Mouse (Mus musculus) erythroblast, embryonic 14.5 days (primary cell): Measurements from ENCODE around the gene Ankrd37. TPM values are rescaled to one million over a fixed set of nuclear protein-coding genes. Genes with fewer than 3 reads are reported as not detected.

ENCODE experiments used
- H3K27me3 ChIP-seq: 2 replicates; pipeline ENCODE4 v1.6.1; 2012; ENCODE audit warnings: inconsistent platforms; ENCODE audit not compliant: control insufficient read depth
- H3K36me3 ChIP-seq: 2 replicates; pipeline ENCODE4 v1.6.1; 2012; ENCODE audit warnings: mild to moderate bottlenecking, inconsistent platforms; ENCODE audit not compliant: control insufficient read depth
- H3K4me1 ChIP-seq: 2 replicates; pipeline ENCODE4 v1.6.1; 2012; ENCODE audit warnings: inconsistent platforms; ENCODE audit not compliant: control insufficient read depth
- H3K4me3 ChIP-seq: replicated peaks from 2 replicates; pipeline ENCODE3; 2012; ENCODE audit warnings: moderate library complexity, mild to moderate bottlenecking, inconsistent platforms
- H3K9me3 ChIP-seq: 2 replicates; pipeline ENCODE4 v1.6.1; 2012; ENCODE audit warnings: low read length, inconsistent platforms, mixed read lengths; ENCODE audit not compliant: control insufficient read depth
- GATA1 ChIP-seq: IDR thresholded peaks from 2 replicates; pipeline ENCODE4 v1.6.1; 2012; ENCODE audit warnings: low read length, inconsistent platforms, mixed read lengths
- TAL1 ChIP-seq: IDR thresholded peaks from 3 replicates; pipeline ENCODE4 v1.6.1; 2012; ENCODE audit warnings: low read length, inconsistent platforms, mixed read lengths
- polyA plus RNA-seq: library from polyadenylated mRNA; stranded (reverse); fragments of >175 nt; gene quantifications from 2 replicates; pipeline ENCODE4 v1.2.3, GENCODE M21; 2012

Gene Ankrd37
- polyA plus RNA-seq, 1 experiment, result 0.45 TPM

DNA sequence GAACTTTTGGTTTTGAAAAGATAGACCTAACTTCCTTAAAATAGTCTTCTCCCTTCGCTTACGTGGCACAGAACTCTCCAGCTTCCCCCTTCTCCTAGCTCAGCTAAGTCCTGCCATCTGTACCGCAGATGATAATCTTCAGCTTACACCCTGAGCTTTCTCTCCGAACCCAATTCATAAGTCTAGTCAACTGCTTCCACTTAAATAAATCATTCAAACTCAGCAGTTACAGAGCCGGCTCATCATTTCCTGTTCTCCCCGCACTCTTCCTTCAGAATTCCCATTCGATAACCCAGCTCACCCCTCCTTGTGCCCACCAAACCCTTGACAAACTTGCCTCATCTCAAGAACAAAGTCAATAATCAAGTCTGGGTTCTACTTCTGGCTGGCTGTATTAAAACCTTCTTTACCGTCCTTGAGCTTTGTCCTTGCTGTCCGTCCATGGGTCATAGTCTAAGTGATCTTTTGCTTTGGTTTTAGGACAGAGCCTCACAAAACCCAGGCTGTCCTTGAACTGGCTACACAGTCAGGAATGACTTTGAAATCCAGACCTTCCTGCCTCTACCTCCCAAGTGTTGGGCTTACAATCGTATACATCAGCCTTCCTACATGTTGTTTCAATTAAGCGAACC lies 29.6 kb downstream of the Ankrd37 start:
- Histone ChIP-seq H3K27me3 (no peaks in the 10 kb centered on the region), H3K4me1 (peaks cover 25% of the 10 kb centered on the region), H3K4me3 (peak overlapping the region; percentile 68), H3K9me3 (peaks cover 8% of the 10 kb centered on the region), H3K36me3 (peaks cover 27% of the 10 kb centered on the region)
- TF ChIP-seq TAL1, result no peak
- TF ChIP-seq GATA1, result no peak

DNA sequence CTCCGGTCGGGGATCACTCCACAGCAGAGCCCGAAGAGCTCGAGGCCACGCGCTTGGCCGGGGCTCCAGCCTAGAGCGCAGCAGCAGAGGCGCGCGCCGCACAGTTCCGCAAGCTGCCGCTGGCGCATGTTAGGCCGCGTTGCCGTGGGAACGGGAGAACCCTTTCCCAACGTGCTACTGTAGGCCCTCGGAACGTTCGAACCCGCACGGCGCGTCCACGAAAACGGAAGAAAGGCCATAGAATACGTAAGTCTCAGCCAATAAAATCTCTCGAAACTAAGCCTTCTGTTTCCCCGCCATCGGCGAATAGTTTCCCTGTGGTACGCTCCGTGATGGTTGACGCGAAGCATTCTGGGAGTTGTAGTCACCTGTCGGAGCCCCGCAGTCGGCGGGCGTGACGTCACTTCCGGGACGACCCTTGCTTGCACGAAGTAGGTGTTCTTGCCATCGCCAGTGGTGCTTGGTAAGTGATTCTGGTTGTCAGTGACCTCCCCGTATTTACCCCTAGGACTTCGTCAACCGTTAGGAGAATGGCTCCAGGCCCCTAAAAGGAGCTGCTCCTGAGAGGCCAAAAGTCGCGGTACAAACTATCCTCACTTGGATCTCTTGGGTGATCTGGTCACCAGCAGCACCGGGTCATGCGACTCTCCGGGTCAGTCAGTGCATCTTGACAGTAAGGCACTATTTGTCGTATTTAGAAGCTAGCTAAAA lies 30.2 kb downstream of the Ankrd37 start, which contains the start of the genes 1700029J07Rik and Ufsp2:
TSS of gene 1700029J07Rik (minus strand) at position 127 of the 711 bp plus-strand sequence.
TSS of gene Ufsp2 (plus strand) at position 403 of the 711 bp plus-strand sequence.
- H3K4me3 ChIP-seq, result peak within 1 kb of the TSS; percentile 68
- H3K9me3 ChIP-seq, result peaks cover 11% of the 10 kb centered on the region
- peaks cover 22% of the 10 kb centered on the region for H3K36me3 ChIP-seq
- H3K4me1 ChIP-seq, result peaks cover 25% of the 10 kb centered on the region
- no peak for TF ChIP-seq GATA1
- no peak for TF ChIP-seq TAL1
- no peaks in the 10 kb centered on the region for H3K27me3 ChIP-seq

DNA sequence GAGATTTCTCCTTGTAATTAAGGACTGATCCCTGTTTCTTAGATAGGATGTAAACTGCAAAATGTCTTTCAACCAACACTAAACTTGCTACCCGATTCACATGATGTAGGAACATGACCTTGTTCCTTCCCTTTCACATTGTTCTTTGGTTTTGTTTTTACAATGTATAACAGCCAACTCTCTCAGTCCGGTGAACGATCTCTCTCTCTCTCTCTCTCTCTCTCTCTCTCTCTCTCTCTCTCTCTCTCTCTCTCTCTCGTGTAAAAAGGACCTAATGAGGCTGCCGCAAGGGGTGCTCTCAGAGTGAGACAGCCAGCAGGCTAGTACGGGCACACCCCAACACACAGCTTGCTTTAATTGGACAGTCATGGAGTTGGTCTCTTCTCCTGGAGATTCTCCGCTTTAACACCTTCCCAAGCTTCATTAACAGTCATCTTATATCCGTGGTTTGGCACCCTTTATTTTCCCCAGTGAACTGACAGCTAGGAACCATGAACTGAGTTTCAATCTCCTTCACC lies 31.5 kb downstream of the Ankrd37 start:
- H3K4me3 ChIP-seq, result peak overlapping the region; percentile 68
- H3K36me3 ChIP-seq, result peaks cover 16% of the 10 kb centered on the region
- TF ChIP-seq GATA1, result no peak
- no peak for TF ChIP-seq TAL1
- H3K27me3 ChIP-seq, result no peaks in the 10 kb centered on the region
- peaks cover 25% of the 10 kb centered on the region for H3K4me1 ChIP-seq
- H3K9me3 ChIP-seq, result peaks cover 11% of the 10 kb centered on the region

DNA sequence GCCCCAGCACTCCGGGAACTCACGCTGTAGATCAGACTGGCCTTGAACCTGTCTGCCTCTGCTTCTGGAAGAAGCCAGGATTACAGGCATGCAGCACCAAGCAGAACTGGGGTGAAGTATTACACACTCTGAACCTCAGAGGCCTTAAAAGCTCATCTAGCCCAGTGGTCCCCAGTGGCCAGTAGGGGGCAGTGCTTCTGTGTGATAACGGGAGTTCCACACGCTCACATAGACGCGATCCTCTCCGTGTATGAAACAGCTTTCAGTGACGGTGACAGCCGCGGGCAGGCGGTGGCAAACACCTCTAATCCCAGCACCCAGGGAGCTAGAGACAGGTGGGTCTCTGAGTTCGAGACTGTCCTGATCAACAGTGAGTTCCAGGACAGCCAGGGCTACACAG lies 34.6 kb downstream of the Ankrd37 start:
- H3K9me3 ChIP-seq, result peaks cover 4% of the 10 kb centered on the region
- peaks cover 19% of the 10 kb centered on the region for H3K4me1 ChIP-seq
- H3K36me3 ChIP-seq, result no peaks in the 10 kb centered on the region; the same call in 1 of the 2 replicates
- no peaks in the 10 kb centered on the region for H3K27me3 ChIP-seq
- no peak overlapping the region for H3K4me3 ChIP-seq
- no peak for TF ChIP-seq GATA1
- no peak for TF ChIP-seq TAL1

DNA sequence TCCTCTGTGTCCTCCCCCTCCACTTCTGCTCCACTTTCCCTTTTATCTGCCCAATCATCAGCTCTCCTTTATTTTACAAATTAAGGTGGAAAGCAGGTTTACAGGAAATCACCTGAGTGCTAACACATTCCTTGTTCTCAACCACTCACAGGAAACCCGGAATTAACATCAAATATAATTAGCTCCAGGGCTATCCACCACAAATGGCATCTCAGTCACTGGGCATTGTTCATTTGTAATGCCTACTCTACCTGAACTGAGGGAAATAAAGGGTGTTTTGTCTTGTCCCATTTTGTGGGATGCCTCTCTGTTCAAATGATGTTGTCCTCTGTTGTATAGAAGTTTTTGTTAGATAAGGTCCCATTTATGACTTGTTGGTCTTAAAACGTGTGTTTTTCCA lies 54.9 kb downstream of the Ankrd37 start:
- no peaks in the 10 kb centered on the region for H3K4me1 ChIP-seq
- TF ChIP-seq GATA1, result no peak
- no peak for TF ChIP-seq TAL1
- H3K36me3 ChIP-seq, result no peaks in the 10 kb centered on the region
- H3K9me3 ChIP-seq, result no peaks in the 10 kb centered on the region
- H3K27me3 ChIP-seq, result no peaks in the 10 kb centered on the region
- no peak overlapping the region for H3K4me3 ChIP-seq

Other genes starting within 250 kb of the Ankrd37 start
- gene Pdlim3, start 120.2 kb downstream of the Ankrd37 start, polyA plus RNA-seq, result not detected in 2 replicates
- gene Ccdc110, start 71.1 kb downstream of the Ankrd37 start, polyA plus RNA-seq, result not detected in 2 replicates
- gene 1700029J07Rik, start 30.5 kb downstream of the Ankrd37 start, polyA plus RNA-seq, result 0.03 TPM in 1 of 2 replicates, not detected in the other
- 0.07 and 0.20 TPM in 2 replicates for gene Ufsp2, start 30.2 kb downstream of the Ankrd37 start, polyA plus RNA-seq
- gene Lrp2bp, start 6.4 kb downstream of the Ankrd37 start, polyA plus RNA-seq, result not detected in 2 replicates
- gene Cfap97, start 146.1 kb upstream of the Ankrd37 start, polyA plus RNA-seq, result 0.07 and 0.15 TPM in 2 replicates
- gene Snx25, start 146.5 kb upstream of the Ankrd37 start, polyA plus RNA-seq, result 0.32 and 0.38 TPM in 2 replicates
- 0.24 and 0.45 TPM in 2 replicates for gene Slc25a4, start 205.6 kb upstream of the Ankrd37 start, polyA plus RNA-seq